Mouse (Mus musculus) E14TG2a.4 (cell line): Measurements from ENCODE around the gene Unc13b.

Experiments used
- CTCF ChIP-seq: conservative IDR thresholded peaks from 2 replicates; pipeline ENCODE4 v1.5.1; 2014; ENCODE audit warnings: low read length
- NANOG ChIP-seq: IDR thresholded peaks from 2 replicates; pipeline ENCODE4 v1.6.1; 2014; ENCODE audit warnings: borderline replicate concordance, low read length, mixed read lengths
- POU5F1 ChIP-seq: IDR thresholded peaks from 2 replicates; pipeline ENCODE4 v1.6.1; 2014; ENCODE audit warnings: low read length, borderline replicate concordance

DNA sequence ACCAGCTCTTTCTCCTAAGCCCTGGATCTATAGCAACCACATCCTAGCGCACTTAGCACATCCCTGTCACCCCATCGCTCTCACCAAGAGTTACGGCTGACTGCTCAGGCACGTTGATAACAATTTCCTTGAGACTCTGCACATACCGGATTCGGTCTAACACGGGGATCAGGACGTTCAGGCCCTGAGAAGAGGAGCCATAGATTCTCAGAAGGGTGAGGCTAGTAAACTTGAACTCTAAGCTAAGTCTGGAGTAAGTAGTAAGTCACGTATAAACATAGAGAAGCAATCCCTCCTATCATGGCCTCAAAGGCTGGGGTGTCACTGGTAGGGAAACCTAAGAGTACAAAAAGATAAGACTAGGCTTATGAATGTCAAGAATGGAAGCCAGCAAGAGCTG lies 28.4 kb upstream of the Unc13b start:
- TF ChIP-seq POU5F1 (no peak), CTCF (no peak), NANOG (no peak)
